Mouse (Mus musculus): Measurements from ENCODE around the gene Gstm5.
"Not testable (repeated sequence)": the region's sequence is repeated elsewhere in the genome, so short reads cannot be mapped to it uniquely, and the experiment has no call there.

Gstm5 gene

DNA sequence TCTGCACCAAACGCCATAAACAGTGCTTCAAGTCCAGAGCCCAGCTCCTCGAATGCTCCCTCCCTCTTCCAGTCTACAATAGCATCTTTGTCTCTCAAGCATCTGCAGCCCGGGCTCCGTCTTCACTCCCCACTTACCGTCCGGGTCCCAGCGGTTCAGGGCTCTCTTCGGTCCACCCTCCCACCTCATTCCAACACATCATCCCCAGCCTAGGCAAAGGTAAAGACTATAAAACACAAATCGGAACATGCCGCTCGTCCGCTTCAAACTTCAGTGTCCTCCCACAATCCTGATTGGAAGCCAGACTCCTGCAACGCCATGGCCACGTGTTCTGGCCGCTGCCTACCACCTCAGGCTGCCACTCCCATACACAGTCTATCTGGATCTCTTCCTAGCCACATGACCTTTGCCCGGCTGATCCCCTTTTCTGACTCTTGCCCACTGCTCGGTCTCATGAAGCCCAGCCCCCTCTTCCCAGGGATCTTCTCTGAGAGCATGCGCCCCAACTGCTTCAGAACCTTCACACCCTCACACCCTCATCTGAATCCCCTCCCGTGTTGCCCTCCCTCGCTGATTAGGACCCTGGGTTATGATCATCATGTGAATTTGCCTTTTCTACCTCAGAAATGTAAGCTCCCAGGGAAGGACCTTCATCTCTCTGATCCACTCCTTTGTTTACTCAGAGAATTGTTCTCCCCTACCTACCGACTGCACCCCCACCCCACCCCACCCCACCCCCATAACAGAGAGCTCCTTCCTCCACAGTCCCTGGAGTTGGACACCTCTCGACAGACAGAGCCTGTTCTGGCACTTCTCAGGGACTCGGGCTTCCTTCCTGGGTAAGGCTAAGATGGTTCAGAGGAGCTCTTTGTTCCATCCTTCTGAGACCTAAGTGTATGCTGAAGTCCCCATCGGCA lies 22.0 kb upstream of the Gstm5 start:
- DNase-seq: peak in 1 of 2 experiments; percentile 37

DNA sequence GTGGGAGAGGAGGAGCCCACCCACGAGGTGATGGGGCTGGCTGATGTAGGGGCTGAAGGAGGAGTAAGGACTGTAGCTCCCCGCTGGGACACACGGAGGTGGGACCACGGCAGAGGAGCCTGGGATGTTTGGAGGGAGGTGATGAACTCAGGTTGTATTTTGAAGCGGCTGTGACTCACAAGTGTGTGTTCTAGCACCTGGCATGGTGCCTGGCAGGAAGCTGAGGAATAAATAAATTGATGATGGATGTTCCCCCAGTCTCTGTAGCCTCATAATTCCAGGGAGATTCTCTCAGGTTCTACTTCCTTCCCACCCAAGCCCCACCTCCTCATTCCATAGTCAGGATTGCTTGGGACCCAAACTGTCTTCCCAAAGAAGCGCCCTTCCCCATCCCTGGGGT lies 20.4 kb upstream of the Gstm5 start:
- no peak for DNase-seq

- DNase-seq: no peak
Measured at GRCm38 (mm10) chr3:107877005-107877404, 18.6 kb upstream of the Gstm5 start, which contains the start of gene Eps8l3. Gene Eps8l3, plus strand, starts transcription at chr3:107877229.

- no peak for DNase-seq
Measured at GRCm38 (mm10) chr3:107877747-107878736, 17.6 kb upstream of the Gstm5 start.

DNA sequence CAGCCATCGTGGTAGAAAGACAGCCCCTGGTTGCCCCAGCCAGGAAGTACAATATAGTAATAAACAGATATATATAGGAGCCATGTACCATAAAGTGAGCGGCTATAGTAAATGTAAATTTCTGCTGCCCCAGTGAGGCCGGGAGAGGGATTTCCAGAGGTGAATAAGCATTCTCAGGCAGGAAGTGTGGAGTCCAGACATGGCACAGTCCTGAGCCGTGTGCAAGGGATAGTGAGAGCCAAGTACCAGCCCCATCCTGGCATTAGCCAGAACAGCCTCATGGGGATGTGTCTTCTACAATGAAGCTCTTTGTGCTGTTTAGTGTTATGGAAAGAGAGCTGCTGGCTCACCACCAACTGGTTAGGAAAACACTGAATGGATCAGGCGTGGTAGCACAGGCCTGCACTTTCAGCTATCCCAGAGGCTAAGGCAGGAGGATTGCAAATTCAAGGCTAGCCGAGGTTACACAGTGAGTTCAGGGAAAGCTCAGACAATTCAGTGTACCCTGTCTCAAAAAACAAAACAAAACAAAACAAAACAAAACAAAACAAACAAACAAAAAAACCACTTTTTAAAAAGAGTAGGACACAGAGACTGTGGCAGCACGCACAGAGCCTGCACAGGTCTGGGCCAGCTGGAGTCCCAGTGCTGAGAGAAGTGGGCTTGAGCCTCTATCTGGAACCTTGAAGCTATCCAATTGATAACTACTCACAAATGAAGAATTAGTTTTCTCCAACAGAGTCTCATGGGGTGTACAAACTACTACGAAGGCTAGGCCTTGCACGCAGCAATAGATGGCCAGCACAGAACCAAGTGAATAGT lies 7.7 kb upstream of the Gstm5 start:
- no peak for DNase-seq

DNA sequence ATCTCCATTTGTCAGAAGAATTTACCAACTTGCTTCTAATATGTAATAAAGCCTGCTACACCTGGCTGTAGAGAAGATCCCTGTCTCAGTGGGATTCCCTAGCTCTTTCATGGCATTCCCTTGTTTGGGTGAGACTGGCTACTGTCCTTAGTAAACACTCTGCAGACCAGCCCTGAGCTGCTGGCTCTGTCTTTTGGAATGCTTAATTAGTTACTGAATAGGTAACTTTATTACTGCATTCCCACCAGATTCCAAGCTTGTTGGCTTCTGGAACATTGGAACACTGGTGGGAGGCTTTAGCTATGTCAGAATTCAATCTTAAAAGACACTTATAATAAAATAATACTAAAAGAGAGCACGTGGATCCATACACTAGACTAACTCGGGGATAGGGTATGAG lies 6.4 kb upstream of the Gstm5 start:
- DNase-seq: not testable (repeated sequence)

- DNase-seq: no peak
Measured at GRCm38 (mm10) chr3:107895194-107895719, 364 bp upstream of the Gstm5 start.

DNA sequence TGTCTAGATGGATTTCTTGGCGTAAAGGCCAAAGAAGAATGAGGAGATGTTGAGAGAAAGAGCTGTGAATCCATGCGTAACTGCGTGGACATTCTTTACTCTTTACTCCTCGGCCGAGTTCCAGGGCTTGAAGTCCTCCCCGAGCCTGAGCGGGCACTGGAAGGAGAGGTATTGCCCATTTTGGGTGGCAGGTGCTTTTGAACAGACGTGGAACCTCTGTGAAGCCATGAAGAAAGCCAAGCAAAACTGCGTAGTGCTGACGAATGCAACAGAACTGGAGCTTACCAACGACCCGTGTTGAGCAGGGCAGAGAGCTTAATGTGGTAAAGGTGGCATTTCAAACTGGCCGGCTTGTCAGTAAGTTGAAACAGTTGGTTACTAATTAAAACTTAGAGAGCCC lies 3.1 kb downstream of the Gstm5 start:
- peak in 1 of 2 experiments; percentile 34 for DNase-seq

GRCm38 (mm10) chr3:107900955-107901673 lies 5.5 kb downstream of the Gstm5 start:
- peak in 1 of 2 experiments; percentile 22 for DNase-seq

DNA sequence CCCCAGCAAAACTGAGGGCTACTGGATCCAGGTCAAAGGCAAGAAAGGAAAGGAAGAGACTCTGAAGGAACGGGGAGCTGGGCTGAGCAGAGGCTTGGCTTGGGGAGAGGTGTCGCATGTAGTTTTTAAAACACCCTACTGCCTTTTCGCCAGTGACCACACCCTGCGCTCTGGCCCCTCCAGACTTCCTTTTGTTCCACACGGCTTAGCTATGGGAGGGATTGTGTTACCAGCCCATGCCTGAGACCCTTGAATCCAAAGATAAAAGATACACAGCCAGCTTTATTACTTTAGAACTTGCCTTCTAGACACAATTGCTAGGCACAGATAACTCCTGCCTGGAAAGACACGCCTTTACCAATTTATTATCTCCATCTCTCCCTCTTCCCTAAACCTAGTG lies 10.3 kb downstream of the Gstm5 start:
- DNase-seq: no peak

GRCm38 (mm10) chr3:107916674-107917073 lies 21.1 kb downstream of the Gstm5 start:
- DNase-seq: no peak

- no peak for DNase-seq
Measured at GRCm38 (mm10) chr3:107917097-107917496, 21.5 kb downstream of the Gstm5 start.

GRCm38 (mm10) chr3:107917783-107918408 lies 22.3 kb downstream of the Gstm5 start:
- peak; percentile 67 to 73 for DNase-seq

DNA sequence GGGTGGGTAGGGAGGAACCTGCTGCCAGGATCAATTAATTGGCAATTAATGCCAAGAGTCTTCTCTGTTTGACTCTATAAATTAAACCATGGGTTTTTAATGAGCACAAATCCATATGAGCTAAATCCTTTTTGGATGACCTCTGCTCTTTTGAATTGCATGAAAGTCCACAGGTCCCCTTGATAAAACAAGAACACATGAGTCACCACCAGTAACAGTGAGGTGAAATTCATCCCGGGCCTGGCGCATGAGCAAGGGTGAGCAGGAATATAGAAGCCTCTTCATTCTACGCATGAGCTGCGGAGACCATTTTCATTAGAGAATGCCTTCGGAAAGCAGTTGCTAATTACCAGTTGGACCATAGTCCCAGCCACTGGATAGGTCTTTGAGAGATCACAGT lies 24.7 kb downstream of the Gstm5 start:
- DNase-seq: no peak

- DNase-seq: no peak
Measured at GRCm38 (mm10) chr3:107925335-107925734, 29.7 kb downstream of the Gstm5 start.

GRCm38 (mm10) chr3:107927841-107928240 lies 32.2 kb downstream of the Gstm5 start:
- no peak for DNase-seq

- DNase-seq: no peak
Measured at GRCm38 (mm10) chr3:107928691-107929090, 33.1 kb downstream of the Gstm5 start.

DNA sequence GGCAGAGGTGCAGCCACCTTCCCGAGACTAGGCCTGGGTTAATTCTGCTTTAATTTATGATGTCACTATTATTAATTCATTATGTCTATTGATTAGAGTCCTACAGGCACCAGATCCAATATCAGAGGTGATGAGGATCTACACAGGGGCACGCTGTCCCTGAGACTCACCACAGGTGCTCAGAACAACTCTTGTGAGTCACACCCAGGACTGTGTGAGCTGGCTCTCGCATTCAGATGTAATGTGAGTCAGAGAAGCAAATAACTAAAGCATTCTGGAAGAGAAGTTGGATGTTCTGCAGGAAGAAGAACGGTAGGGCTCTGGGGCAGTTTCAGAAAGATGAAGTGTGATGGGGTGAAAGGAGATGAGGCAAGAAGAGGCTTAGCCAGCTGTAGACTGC lies 33.6 kb downstream of the Gstm5 start:
- DNase-seq: no peak

GRCm38 (mm10) chr3:107929731-107930130 lies 34.1 kb downstream of the Gstm5 start:
- DNase-seq: no peak

GRCm38 (mm10) chr3:107931134-107931533 lies 35.5 kb downstream of the Gstm5 start:
- DNase-seq: no peak

- DNase-seq: peak; percentile 98 to 99
Measured at GRCm38 (mm10) chr3:107931670-107932069, 36.0 kb downstream of the Gstm5 start, which contains the start of gene Gstm7. Gene Gstm7, minus strand, starts transcription at chr3:107931817.
